Mouse (Mus musculus): Measurements from ENCODE around the gene Pi4ka. TPM values are rescaled to one million over a fixed set of nuclear protein-coding genes. Genes with fewer than 3 reads are reported as not detected.
A peak's percentile ranks its signal among the peaks of the same experiment; 100 is the strongest.

Gene Pi4ka
- total and polyA plus RNA-seq, 3 experiments: 40.5 to 149 (median 88.4) TPM

DNA sequence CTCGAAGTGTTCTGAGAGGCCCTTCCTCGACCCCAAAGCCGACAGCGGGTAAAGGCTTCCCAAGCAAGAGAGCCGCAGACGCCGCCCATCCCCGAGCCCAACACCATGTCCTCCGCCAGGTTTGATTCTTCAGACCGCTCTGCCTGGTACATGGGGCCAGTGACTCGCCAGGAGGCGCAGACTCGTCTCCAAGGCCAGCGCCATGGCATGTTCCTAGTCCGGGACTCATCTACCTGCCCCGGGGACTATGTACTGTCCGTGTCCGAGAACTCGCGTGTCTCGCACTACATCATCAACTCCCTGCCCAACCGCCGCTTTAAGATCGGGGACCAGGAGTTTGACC lies 46.2 kb upstream of the Pi4ka start:
- H3K4me3 ChIP-seq (replicated peaks in 1 of 3; ENCODE audit: low read depth in 2 of 3, low read length in 2 of 3, poor library complexity in 1 of 3): peak overlapping the region; percentile 82 to 98 (median 85)
- dilution Hi-C loops (cut with MboI; ENCODE audit: extremely low pct_ligation_motif_present, extremely low pct_unique_long_range_greater_than_20kb, low sequenced_read_pairs): no loop called here
- peaks cover 8 to 25% of the 10 kb centered on the region in 2 experiments for H3K36me3 ChIP-seq (replicated peaks in 1 of 2; ENCODE audit: control insufficient read depth in 1 of 2, insufficient read depth in 1 of 2, low read length in 1 of 2)
- H3K27me3 ChIP-seq (replicated peaks): no peaks in the 10 kb centered on the region
- no peaks in the 10 kb centered on the region for H3K9me3 ChIP-seq (replicated peaks; ENCODE audit: low read length)
- H3K9ac ChIP-seq (ENCODE audit: insufficient read depth, low read depth): peak overlapping the region; percentile 84
- peak; percentile 31 for TF ChIP-seq UBTF (IDR thresholded peaks at IDR 0.05; ENCODE audit: low read depth, low read length)
- TF ChIP-seq E2F4 (IDR thresholded peaks at IDR 0.05; ENCODE audit: insufficient replicate concordance, low read depth, low read length): no peak
- H3K4me1 ChIP-seq (ENCODE audit: control insufficient read depth in 1 of 2, insufficient read depth in 2 of 2): peaks cover 7 to 36% of the 10 kb centered on the region in 2 experiments; a peak in 3 of 4 replicates
- H3K4me2 ChIP-seq (ENCODE audit: insufficient read depth, low read depth, poor library complexity, severe bottlenecking): peak overlapping the region; percentile 1; the same call in 1 of the 2 replicates
- H3K79me2 ChIP-seq (replicated peaks; ENCODE audit: control insufficient read depth, extremely low read depth, insufficient read depth, poor library complexity, severe bottlenecking): peaks cover 42% of the 10 kb centered on the region
- in situ Hi-C loops (cut with MboI; ENCODE audit: low pct_ligation_motif_present, low pct_unique_long_range_greater_than_20kb, low sequenced_read_pairs): no loop called here
- H3K27ac ChIP-seq (ENCODE audit: insufficient read depth, low read depth): peak overlapping the region; percentile 38; the same call in 1 of the 2 replicates
- peak; percentile 48 for DNase-seq (ENCODE audit: extremely low read depth)

DNA sequence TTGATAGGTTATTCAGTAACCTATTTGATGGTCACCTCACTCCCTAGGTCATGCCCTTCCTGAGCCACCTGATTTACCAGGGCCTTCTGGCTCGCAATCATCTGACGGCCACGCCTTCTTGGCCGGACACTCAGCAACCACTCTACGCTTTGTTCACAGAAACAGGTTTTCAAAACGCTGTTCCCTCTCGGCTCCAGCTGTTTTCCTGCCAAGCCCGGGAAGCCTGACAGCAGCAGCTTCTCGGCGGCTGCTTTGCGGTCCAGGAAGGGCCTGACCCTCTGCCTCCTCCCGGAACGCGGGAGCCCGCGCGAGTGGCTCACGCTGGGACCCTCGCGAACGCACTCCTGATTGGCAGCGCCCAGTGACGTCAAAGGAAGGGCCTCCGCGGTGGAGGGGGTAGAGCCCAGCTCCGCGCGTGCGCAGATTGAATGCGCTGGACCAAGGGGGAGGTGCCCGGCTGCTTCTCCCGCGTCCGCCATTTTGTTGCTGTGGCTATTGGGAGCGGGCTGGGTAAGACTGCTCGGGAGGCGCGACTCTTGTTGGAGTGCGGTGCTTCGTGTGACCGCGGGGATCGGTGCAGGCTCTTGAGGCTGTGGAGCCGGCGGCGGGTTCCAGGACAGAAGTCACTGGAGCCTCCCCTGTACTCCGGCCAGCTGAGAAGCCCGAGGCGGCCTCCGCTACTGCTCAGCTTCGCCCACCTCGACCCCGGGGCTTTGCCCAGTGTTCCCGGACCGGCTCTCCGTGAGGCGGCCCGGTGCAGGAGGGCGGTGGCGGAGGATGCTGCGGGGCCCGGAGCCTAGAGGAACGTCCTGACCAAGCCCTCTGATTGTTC lies 45.6 kb upstream of the Pi4ka start, which contains the start of gene Crkl:
Gene Crkl (plus strand): TSS at position 447 of the 832 bp plus-strand sequence.
- dilution Hi-C loops (cut with MboI; ENCODE audit: extremely low pct_ligation_motif_present, extremely low pct_unique_long_range_greater_than_20kb, low sequenced_read_pairs) (no loop called here), in situ Hi-C loops (cut with MboI; ENCODE audit: low pct_ligation_motif_present, low pct_unique_long_range_greater_than_20kb, low sequenced_read_pairs) (no loop called here)
- Histone ChIP-seq H3K27ac (ENCODE audit: insufficient read depth, low read depth) (peak within 1 kb of the TSS; percentile 38; the same call in 1 of the 2 replicates), H3K36me3 (replicated peaks in 1 of 2; ENCODE audit: control insufficient read depth in 1 of 2, insufficient read depth in 1 of 2, low read length in 1 of 2) (peaks cover 8 to 20% of the 10 kb centered on the region in 2 experiments), H3K9me3 (replicated peaks; ENCODE audit: low read length) (peaks cover under 1% of the 10 kb centered on the region), H3K9ac (ENCODE audit: insufficient read depth, low read depth) (peak within 1 kb of the TSS; percentile 84), H3K4me2 (ENCODE audit: insufficient read depth, low read depth, poor library complexity, severe bottlenecking) (peak within 1 kb of the TSS; percentile 80), H3K27me3 (replicated peaks) (no peaks in the 10 kb centered on the region), H3K4me1 (ENCODE audit: control insufficient read depth in 1 of 2, insufficient read depth in 2 of 2) (peaks cover 7 to 30% of the 10 kb centered on the region in 2 experiments; a peak in 3 of 4 replicates), H3K79me2 (replicated peaks; ENCODE audit: control insufficient read depth, extremely low read depth, insufficient read depth, poor library complexity, severe bottlenecking) (peaks cover 36% of the 10 kb centered on the region), H3K4me3 (replicated peaks in 1 of 3; ENCODE audit: low read depth in 2 of 3, low read length in 2 of 3, poor library complexity in 1 of 3) (peak within 1 kb of the TSS; percentile 82 to 98 (median 85))
- DNase-seq (ENCODE audit: extremely low read depth): peak; percentile 99
- TF ChIP-seq MEF2A (IDR thresholded peaks at IDR 0.05; ENCODE audit: borderline replicate concordance, low read depth, low read length): peak; percentile 55; the same call in 1 of the 2 replicates
- peak; percentile 99 for TF ChIP-seq NELFE (IDR thresholded peaks at IDR 0.05; ENCODE audit: low read depth, low read length)
- peak; percentile 96 for TF ChIP-seq NRF1 (IDR thresholded peaks at IDR 0.05; ENCODE audit: low read depth, low read length)
- TF ChIP-seq MYC (IDR thresholded peaks at IDR 0.05; ENCODE audit: low read depth, low read length): peak; percentile 84; the same call in 1 of the 2 replicates
- peak; percentile 90 for TF ChIP-seq CHD2 (IDR thresholded peaks at IDR 0.05; ENCODE audit: low read length)
- TF ChIP-seq SIN3A (IDR thresholded peaks at IDR 0.05; ENCODE audit: low read length): peak; percentile 98
- peak; percentile 92 for TF ChIP-seq MAX (IDR thresholded peaks at IDR 0.05; ENCODE audit: low read length)
- peak; percentile 79 for TF ChIP-seq HCFC1 (IDR thresholded peaks at IDR 0.05; ENCODE audit: low read depth, low read length)
- no peak for TF ChIP-seq ZC3H11A (IDR thresholded peaks at IDR 0.05; ENCODE audit: low read depth, low read length)
- TF ChIP-seq E2F4 (IDR thresholded peaks at IDR 0.05; ENCODE audit: insufficient replicate concordance, low read depth, low read length): no peak; the same call in 1 of the 2 replicates
- no peak for TF ChIP-seq EP300 (IDR thresholded peaks at IDR 0.05; ENCODE audit: low read length)
- no peak for TF ChIP-seq PAX5 (IDR thresholded peaks at IDR 0.05; ENCODE audit: low read length)
- no peak for TF ChIP-seq MAFK (IDR thresholded peaks at IDR 0.05; ENCODE audit: insufficient replicate concordance, low read length)
- TF ChIP-seq USF2 (conservative IDR thresholded peaks at IDR 0.05; ENCODE audit: low read depth, low read length): no peak
- TF ChIP-seq CHD1 (IDR thresholded peaks at IDR 0.05; ENCODE audit: low read depth, low read length): peak; percentile 45; the same call in 1 of the 2 replicates
- peak; percentile 93 for TF ChIP-seq ZMIZ1 (IDR thresholded peaks at IDR 0.05; ENCODE audit: low read depth, low read length)
- TF ChIP-seq USF1 (IDR thresholded peaks at IDR 0.05; ENCODE audit: low read depth, low read length): no peak
- peak; percentile 63; the same call in 1 of the 2 replicates for TF ChIP-seq IRF4 (IDR thresholded peaks at IDR 0.05; ENCODE audit: low read depth, low read length)
- TF ChIP-seq UBTF (IDR thresholded peaks at IDR 0.05; ENCODE audit: low read depth, low read length): no peak; the same call in 1 of the 2 replicates
- TF ChIP-seq CTCF (conservative IDR thresholded peaks at IDR 0.05 in 1 of 2, IDR thresholded peaks at IDR 0.05 in 1 of 2; ENCODE audit: low read depth in 2 of 2, low read length in 2 of 2): no peak
- TF ChIP-seq TBP (conservative IDR thresholded peaks at IDR 0.05; ENCODE audit: low read depth, low read length): peak; percentile 64
- peak; percentile 95 for TF ChIP-seq POLR2AphosphoS2 (IDR thresholded peaks at IDR 0.05; ENCODE audit: low read depth, low read length)
- TF ChIP-seq ETS1 (conservative IDR thresholded peaks at IDR 0.05; ENCODE audit: low read depth, low read length): peak; percentile 40
- peak; percentile 96 for TF ChIP-seq MXI1 (IDR thresholded peaks at IDR 0.05; ENCODE audit: low read depth, low read length)
- no peak for TF ChIP-seq JUN (IDR thresholded peaks at IDR 0.05; ENCODE audit: insufficient read depth, low read depth, low read length)
- TF ChIP-seq ZKSCAN1 (IDR thresholded peaks at IDR 0.05; ENCODE audit: borderline replicate concordance, low read depth, low read length): no peak
- no peak; the same call in 1 of the 2 replicates for TF ChIP-seq GABPA (IDR thresholded peaks at IDR 0.05; ENCODE audit: insufficient replicate concordance, low read depth, low read length)
- TF ChIP-seq SMC3 (IDR thresholded peaks at IDR 0.05; ENCODE audit: low read depth, low read length): no peak
- TF ChIP-seq JUND (conservative IDR thresholded peaks at IDR 0.05; ENCODE audit: low read depth, low read length): no peak
- peak; percentile 74; the same call in 1 of the 2 replicates for TF ChIP-seq RCOR1 (conservative IDR thresholded peaks at IDR 0.05; ENCODE audit: low read depth, low read length)

Measured in CH12.LX (cell line).